Mouse (Mus musculus) liver, embryonic 11.5 days (tissue): ENCODE measurements around the gene Nfkb1. TPM values are rescaled to one million over a fixed set of nuclear protein-coding genes. Genes with fewer than 3 reads are reported as not detected.

Source experiments
- ATAC-seq: fragments of 200-750 bp; cut with Nextera tagmentation; replicated peaks from 2 replicates; pipeline ENCODE4 v1.8.0; 2017; ENCODE audit warnings: moderate number of reproducible peaks, mild to moderate bottlenecking, moderate TSS enrichment, moderate library complexity; ENCODE audit not compliant: low FRiP score
- DNase-seq: peaks from one replicate; pipeline ENCODE4 v3.0.0-alpha.2; 2017; ENCODE audit warnings: low spot score
- H3K27ac ChIP-seq: fragments of 300-500 bp; sonication (generic); 2 replicates; pipeline ENCODE4 v1.5.1; 2014; ENCODE audit warnings: mild to moderate bottlenecking, low read depth, low read length, control low read depth
- H3K27me3 ChIP-seq: fragments of 300-500 bp; sonication (generic); replicated peaks from 2 replicates; pipeline ENCODE4 v1.6.1; 2014; ENCODE audit warnings: low read length, mixed read lengths; ENCODE audit not compliant: control insufficient read depth, insufficient read depth
- H3K36me3 ChIP-seq: fragments of 300-500 bp; sonication (generic); 2 replicates; pipeline ENCODE4 v1.6.1; 2014; ENCODE audit warnings: mild to moderate bottlenecking, low read length, moderate library complexity, mixed read lengths; ENCODE audit not compliant: control insufficient read depth, insufficient read depth
- H3K4me1 ChIP-seq: fragments of 300-500 bp; sonication (generic); replicated peaks from 2 replicates; pipeline ENCODE4 v1.6.1; 2014; ENCODE audit warnings: low read length, mixed read lengths; ENCODE audit not compliant: control insufficient read depth, insufficient read depth
- H3K4me2 ChIP-seq: fragments of 300-500 bp; sonication (generic); 2 replicates; pipeline ENCODE4 v1.6.1; 2014; ENCODE audit warnings: mild to moderate bottlenecking, control low read depth, moderate library complexity
- H3K4me3 ChIP-seq: fragments of 300-500 bp; sonication (generic); 2 replicates; pipeline ENCODE4 v1.5.1; 2014; ENCODE audit warnings: low read depth, low read length, control low read depth
- H3K9ac ChIP-seq: fragments of 300-500 bp; sonication (generic); 2 replicates; pipeline ENCODE4 v1.6.1; 2014; ENCODE audit warnings: low read depth, low read length, control low read depth
- H3K9me3 ChIP-seq: fragments of 300-500 bp; sonication (generic); 2 replicates; pipeline ENCODE4 v1.6.1; 2016; ENCODE audit warnings: low read length, inconsistent platforms, mixed read lengths; ENCODE audit not compliant: control insufficient read depth
- WGBS: fragments of 180-500 bp; shearing (Covaris S2); extraction: QIAGEN DNeasy Blood & Tissue Kit; methylation state at CpG from one replicate; pipeline ENCODE4 v1.1.7; 2014; 5-methylcytosine and 5-hydroxymethylcytosine counted together
- polyA plus RNA-seq: library from polyadenylated mRNA; unstranded; fragments of >200 nt; fragmentation: Nextera tagmentation; extraction: Ambion mirVana; gene quantifications from 2 replicates; pipeline ENCODE4 v1.2.1, GENCODE M21; 2014

The Nfkb1 gene
- polyA plus RNA-seq, 1 experiment from 2014 or later, result 27.8 TPM

DNA sequence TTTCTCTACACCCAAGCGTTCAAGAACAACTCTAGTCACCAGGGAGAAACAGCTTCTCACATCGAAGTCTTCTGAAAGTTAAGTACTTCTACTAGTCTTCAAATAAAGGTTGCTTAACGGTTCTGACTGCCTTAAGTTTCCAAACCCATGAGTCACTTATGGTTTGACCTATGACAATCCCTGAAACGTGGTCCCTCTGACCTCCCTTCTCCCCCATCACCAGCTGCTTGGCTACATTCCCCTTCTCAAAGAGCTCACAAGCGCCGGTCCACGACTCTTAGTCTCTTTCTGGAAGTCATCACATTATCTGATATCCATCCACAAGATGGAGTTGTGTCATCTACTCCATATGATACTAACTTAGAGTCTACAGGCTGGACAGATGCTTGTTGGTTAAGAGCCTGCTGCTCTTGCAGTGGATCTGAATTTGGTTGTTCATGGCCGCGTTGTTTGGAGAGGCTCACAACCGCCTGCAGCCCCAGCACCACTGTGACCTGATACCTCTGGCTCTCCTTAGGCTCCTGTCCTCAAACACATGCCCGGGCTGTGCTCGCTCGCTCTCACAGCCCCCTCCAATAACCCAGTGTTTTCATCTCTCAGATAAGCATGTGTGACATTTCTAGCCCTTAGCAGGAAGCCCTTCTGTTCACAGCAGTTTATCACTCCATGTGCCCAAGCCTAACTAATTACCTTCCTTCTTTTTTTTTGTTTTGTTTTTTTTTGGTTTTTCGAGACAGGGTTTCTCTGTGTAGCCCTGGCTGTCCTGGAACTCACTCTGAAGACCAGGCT lies 55.5 kb downstream of the Nfkb1 start:
- no peak overlapping the region for H3K4me2 ChIP-seq
- WGBS, result 51% methylated on average over 14 of the region's 14 CpGs

DNA sequence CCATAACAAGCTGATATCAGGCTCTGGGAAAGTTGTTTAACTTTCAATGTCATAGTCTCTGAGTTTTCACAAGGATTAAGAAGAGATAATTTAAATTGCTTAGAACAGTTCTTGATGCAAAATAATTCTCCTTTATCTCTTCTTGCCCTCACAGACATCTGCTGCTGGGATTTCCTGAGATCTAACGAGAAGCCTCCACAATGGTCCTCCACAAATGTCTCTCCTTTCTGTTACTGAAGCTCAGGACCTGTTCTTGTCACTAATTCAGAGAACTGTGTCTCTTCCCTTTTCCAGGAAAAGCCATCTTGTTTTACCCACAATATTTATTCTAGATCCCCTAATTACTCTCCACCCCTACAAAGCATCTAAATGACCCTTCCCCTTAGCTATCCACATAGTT lies 56.3 kb downstream of the Nfkb1 start:
- no peak overlapping the region for H3K4me3 ChIP-seq
- H3K4me1 ChIP-seq, result peaks cover 23% of the 10 kb centered on the region
- H3K27me3 ChIP-seq, result no peaks in the 10 kb centered on the region
- no peak for DNase-seq
- WGBS, result 17% methylated on average over 1 of the region's 1 CpGs
- 0 out of 2 replicates have a peak, but pooled peaks cover 2% of the 10 kb centered on the region for H3K36me3 ChIP-seq
- H3K9me3 ChIP-seq, result no peaks in the 10 kb centered on the region
- no peak overlapping the region for H3K9ac ChIP-seq
- ATAC-seq, result no peak
- no peak overlapping the region for H3K27ac ChIP-seq
- no peak overlapping the region for H3K4me2 ChIP-seq

More for the DNA sequence above, 55.5 kb downstream of the Nfkb1 start:
- no peak overlapping the region for H3K4me3 ChIP-seq
- no peak overlapping the region for H3K9ac ChIP-seq
- DNase-seq (no peak), ATAC-seq (peak; percentile 57)
- peaks cover 24% of the 10 kb centered on the region for H3K4me1 ChIP-seq
- 0 out of 2 replicates have a peak, but pooled peaks cover 2% of the 10 kb centered on the region for H3K36me3 ChIP-seq
- no peaks in the 10 kb centered on the region for H3K27me3 ChIP-seq
- 0 out of 2 replicates have a peak overlapping the region, but pooled peaks have one; percentile 46 for H3K27ac ChIP-seq
- no peaks in the 10 kb centered on the region for H3K9me3 ChIP-seq

DNA sequence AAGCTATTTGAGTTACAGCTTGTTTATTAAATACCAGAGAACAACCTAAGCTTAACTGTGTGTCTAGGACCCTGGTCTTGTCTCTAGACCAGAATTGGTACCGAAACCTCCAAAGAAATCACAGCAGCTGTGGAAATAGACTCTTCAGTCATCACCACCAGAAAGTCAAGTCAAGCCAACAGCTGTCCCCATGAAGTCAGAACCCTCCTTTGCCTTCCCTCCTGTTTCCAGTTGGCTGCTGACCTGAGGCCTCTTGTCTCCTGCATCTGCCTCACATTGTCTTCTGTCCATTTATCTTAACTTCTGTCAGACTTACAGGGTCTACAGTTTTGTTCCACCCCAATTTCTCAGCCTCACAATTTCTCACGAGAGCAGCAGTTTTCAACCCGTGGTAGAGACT lies 57.1 kb downstream of the Nfkb1 start:
- H3K9me3 ChIP-seq, result no peaks in the 10 kb centered on the region
- H3K9ac ChIP-seq, result no peak overlapping the region
- H3K4me2 ChIP-seq, result no peak overlapping the region
- ATAC-seq, result no peak
- H3K27ac ChIP-seq, result no peak overlapping the region
- DNase-seq, result no peak
- 74% methylated on average over 3 of the region's 3 CpGs for WGBS
- H3K4me1 ChIP-seq, result peaks cover 23% of the 10 kb centered on the region
- H3K27me3 ChIP-seq, result no peaks in the 10 kb centered on the region
- 0 out of 2 replicates have a peak, but pooled peaks cover 2% of the 10 kb centered on the region for H3K36me3 ChIP-seq
- H3K4me3 ChIP-seq, result no peak overlapping the region

- Histone ChIP-seq H3K4me2 (no peak overlapping the region), H3K9ac (no peak overlapping the region), H3K4me1 (peaks cover 12% of the 10 kb centered on the region), H3K27ac (no peak overlapping the region), H3K36me3 (0 out of 2 replicates have a peak, but pooled peaks cover 4% of the 10 kb centered on the region), H3K4me3 (no peak overlapping the region), H3K27me3 (no peaks in the 10 kb centered on the region), H3K9me3 (no peaks in the 10 kb centered on the region)
- 38% methylated on average over 4 of the region's 4 CpGs for WGBS
- ATAC-seq (no peak), DNase-seq (no peak)
Measured at GRCm38 (mm10) chr3:135631856-135632255, 59.5 kb downstream of the Nfkb1 start.

- Histone ChIP-seq H3K4me1 (peaks cover 7% of the 10 kb centered on the region), H3K9me3 (no peaks in the 10 kb centered on the region), H3K4me2 (no peak overlapping the region), H3K27me3 (no peaks in the 10 kb centered on the region), H3K27ac (no peak overlapping the region), H3K36me3 (0 out of 2 replicates have a peak, but pooled peaks cover 4% of the 10 kb centered on the region), H3K4me3 (no peak overlapping the region), H3K9ac (no peak overlapping the region)
- DNase-seq, result no peak
- ATAC-seq, result peak; percentile 56
- 66% methylated on average over 10 of the region's 10 CpGs for WGBS
Measured at GRCm38 (mm10) chr3:135631096-135631457, 60.3 kb downstream of the Nfkb1 start.

DNA sequence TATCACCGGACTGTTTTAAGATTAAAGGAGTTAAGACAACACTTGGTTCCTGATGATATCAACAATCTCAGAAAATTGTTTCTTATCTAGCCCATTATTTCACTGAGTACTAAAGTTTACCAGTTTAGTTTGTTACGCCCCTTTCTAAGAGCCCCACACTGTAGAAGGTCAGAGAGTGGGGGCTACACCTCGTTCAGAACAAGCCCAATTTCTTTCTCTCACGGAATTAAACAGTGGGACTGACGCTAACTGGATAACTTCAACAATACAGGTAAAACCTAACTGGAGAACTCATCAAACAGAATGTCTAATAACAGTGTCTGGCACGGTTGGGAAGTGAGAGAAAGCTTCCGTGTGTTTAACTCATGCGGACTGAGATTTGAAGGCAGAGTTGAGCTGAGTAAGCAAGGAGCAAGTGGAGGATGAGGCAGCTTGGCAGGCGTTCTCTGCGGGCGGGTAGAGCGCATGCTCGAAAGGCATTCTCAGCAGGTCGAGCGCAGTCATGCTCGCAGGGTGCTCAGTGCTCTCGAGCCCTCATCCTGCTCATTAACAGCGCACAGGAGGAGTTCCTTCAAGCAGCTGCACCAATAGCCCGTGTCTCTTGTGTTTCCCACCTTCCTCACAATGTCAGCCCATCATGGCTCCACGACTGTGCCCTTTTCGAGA lies 60.8 kb downstream of the Nfkb1 start:
- no peaks in the 10 kb centered on the region for H3K27me3 ChIP-seq
- H3K9me3 ChIP-seq, result no peaks in the 10 kb centered on the region
- H3K36me3 ChIP-seq, result 0 out of 2 replicates have a peak, but pooled peaks cover 4% of the 10 kb centered on the region
- DNase-seq (no peak), ATAC-seq (no peak)
- no peak overlapping the region for H3K27ac ChIP-seq
- peaks cover 2% of the 10 kb centered on the region for H3K4me1 ChIP-seq
- H3K9ac ChIP-seq, result no peak overlapping the region
- H3K4me3 ChIP-seq, result no peak overlapping the region
- no peak overlapping the region for H3K4me2 ChIP-seq
- WGBS, result 79% methylated on average over 21 of the region's 21 CpGs

DNA sequence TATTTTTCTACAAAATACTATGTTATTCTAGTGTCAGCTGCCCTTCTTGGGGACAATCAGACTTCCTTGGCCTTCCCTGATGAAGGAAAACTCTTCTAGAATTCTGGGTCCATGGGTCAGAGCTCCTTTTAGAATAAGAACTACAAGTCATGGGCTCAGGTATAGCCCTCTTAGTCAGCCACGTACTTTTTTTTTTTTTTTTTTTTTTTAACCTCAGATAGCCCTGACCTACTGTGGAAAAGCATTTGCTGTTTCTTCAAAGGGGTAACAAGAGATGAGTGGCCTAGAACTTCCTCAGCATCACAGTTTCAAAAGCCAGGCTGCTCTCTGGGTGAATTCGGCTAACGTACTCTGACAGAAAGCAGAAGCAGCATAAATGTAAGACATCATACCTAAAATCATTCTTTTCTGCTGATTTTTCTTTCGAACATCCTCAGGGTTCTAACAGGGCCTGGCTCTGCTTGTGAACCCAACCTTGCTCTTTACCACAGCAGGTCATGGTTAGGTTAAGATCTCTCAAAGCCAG lies 61.5 kb downstream of the Nfkb1 start:
- Histone ChIP-seq H3K27ac (no peak overlapping the region), H3K4me2 (no peak overlapping the region), H3K4me3 (no peak overlapping the region), H3K27me3 (no peaks in the 10 kb centered on the region), H3K9ac (no peak overlapping the region), H3K36me3 (0 out of 2 replicates have a peak, but pooled peaks cover 4% of the 10 kb centered on the region), H3K4me1 (no peaks in the 10 kb centered on the region; the same call in none of the 2 replicates), H3K9me3 (no peaks in the 10 kb centered on the region)
- no peak for DNase-seq
- ATAC-seq, result no peak
- 79% methylated on average over 4 of the region's 4 CpGs for WGBS

- Histone ChIP-seq H3K9ac (no peak overlapping the region), H3K9me3 (no peaks in the 10 kb centered on the region), H3K36me3 (0 out of 2 replicates have a peak, but pooled peaks cover 4% of the 10 kb centered on the region), H3K4me1 (no peaks in the 10 kb centered on the region; the same call in none of the 2 replicates), H3K4me3 (no peak overlapping the region), H3K27ac (no peak overlapping the region), H3K4me2 (no peak overlapping the region), H3K27me3 (no peaks in the 10 kb centered on the region)
- ATAC-seq, result no peak
- 74% methylated on average over 9 of the region's 9 CpGs for WGBS
- no peak for DNase-seq
Measured at GRCm38 (mm10) chr3:135628706-135629169, 62.6 kb downstream of the Nfkb1 start.
